Mouse (Mus musculus) midbrain, postnatal 0 days (tissue): ENCODE data around the gene Gpr4. TPM values are rescaled to one million over a fixed set of nuclear protein-coding genes. Genes with fewer than 3 reads are reported as not detected.
A peak's percentile ranks its signal among the peaks of the same experiment; 100 is the strongest.

Source experiments
- ATAC-seq: fragments of 200-750 bp; cut with Nextera tagmentation; 2 replicates; pipeline ENCODE4 v1.8.0; 2017; ENCODE audit warnings: moderate number of reproducible peaks, mild to moderate bottlenecking, moderate TSS enrichment, moderate library complexity; ENCODE audit not compliant: low FRiP score
- DNase-seq: peaks from one replicate; pipeline ENCODE4 v3.0.0-alpha.2; 2015; ENCODE audit warnings: low spot score
- H3K27ac ChIP-seq: fragments of 300-500 bp; sonication (generic); 2 replicates; pipeline ENCODE4 v1.5.1; 2014; ENCODE audit warnings: low read depth, mild to moderate bottlenecking, low read length, mixed read lengths
- H3K27me3 ChIP-seq: fragments of 300-500 bp; sonication (generic); 2 replicates; pipeline ENCODE4 v1.6.1; 2014; ENCODE audit warnings: low read length, control low read depth, mixed read lengths; ENCODE audit not compliant: insufficient read depth
- H3K36me3 ChIP-seq: fragments of 300-500 bp; sonication (generic); 2 replicates; pipeline ENCODE4 v1.6.1; 2014; ENCODE audit warnings: low read length, control low read depth, mixed read lengths; ENCODE audit not compliant: insufficient read depth
- H3K4me1 ChIP-seq: fragments of 300-500 bp; sonication (generic); 2 replicates; pipeline ENCODE4 v1.6.1; 2014; ENCODE audit warnings: mild to moderate bottlenecking, control low read depth, antibody characterized with exemption, low read length, mixed read lengths; ENCODE audit not compliant: insufficient read depth
- H3K4me2 ChIP-seq: fragments of 300-500 bp; sonication (generic); 2 replicates; pipeline ENCODE4 v1.6.1; 2014; ENCODE audit warnings: low read depth, mild to moderate bottlenecking, low read length, mixed read lengths; ENCODE audit not compliant: poor library complexity, severe bottlenecking
- H3K4me3 ChIP-seq: fragments of 300-500 bp; sonication (generic); 2 replicates; pipeline ENCODE4 v1.5.1; 2014; ENCODE audit warnings: low read depth, mild to moderate bottlenecking, low read length, moderate library complexity
- H3K9ac ChIP-seq: fragments of 300-500 bp; sonication (generic); replicated peaks from 2 replicates; pipeline ENCODE4 v1.6.1; 2014; ENCODE audit warnings: mild to moderate bottlenecking, low read length, moderate library complexity, mixed read lengths; ENCODE audit not compliant: poor library complexity, severe bottlenecking
- H3K9me3 ChIP-seq: fragments of 300-500 bp; sonication (generic); 2 replicates; pipeline ENCODE4 v1.6.1; 2016; ENCODE audit warnings: low read length, control low read depth
- CTCF ChIP-seq: IDR thresholded peaks from 2 replicates; pipeline ENCODE4 v1.5.1; 2016; ENCODE audit warnings: antibody characterized with exemption, mild to moderate bottlenecking
- WGBS: fragments of 180-500 bp; shearing (Covaris S2); extraction: QIAGEN DNeasy Blood & Tissue Kit; methylation state at CpG from one replicate; pipeline ENCODE4 v1.1.7; 2014; 5-methylcytosine and 5-hydroxymethylcytosine counted together
- polyA plus RNA-seq: library from polyadenylated mRNA; unstranded; fragments of >200 nt; fragmentation: Nextera tagmentation; extraction: Ambion mirVana; gene quantifications from 2 replicates; pipeline ENCODE4 v1.2.1, GENCODE M21; 2015
- total RNA-seq: library from RNA; depleted of rRNA; stranded (reverse); fragments of >200 nt; gene quantifications from 2 replicates; pipeline ENCODE4 v1.2.3, GENCODE M21; 2014

Gene Gpr4
- total and polyA plus RNA-seq, 2 experiments from 2014 or later, result 4.7 to 6.2 TPM

DNA sequence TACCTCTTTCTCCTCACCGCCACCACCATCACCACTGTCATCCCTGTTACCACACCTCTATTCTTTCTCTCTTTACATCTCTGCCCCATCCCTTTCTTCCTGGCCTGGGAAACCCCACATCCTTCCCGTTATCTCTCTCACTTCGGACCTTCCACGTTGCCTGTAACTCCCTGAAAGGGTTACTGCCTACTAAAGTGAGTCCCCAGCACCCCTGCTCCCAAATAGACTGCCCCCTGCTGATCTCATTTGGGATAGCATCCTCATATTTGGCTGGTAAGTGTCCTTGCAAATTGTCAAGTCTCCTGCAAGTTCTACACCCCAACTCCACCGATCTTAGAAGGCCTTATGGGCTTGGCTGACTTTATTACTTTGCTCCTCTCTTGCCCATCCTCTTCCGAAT is 15.7 kb upstream of the Gpr4 start:
- Histone ChIP-seq H3K9ac (no peak overlapping the region), H3K4me3 (no peak overlapping the region), H3K4me2 (no peak overlapping the region), H3K4me1 (no peaks in the 10 kb centered on the region), H3K27me3 (no peaks in the 10 kb centered on the region), H3K36me3 (peaks cover 61% of the 10 kb centered on the region), H3K27ac (no peak overlapping the region), H3K9me3 (no peaks in the 10 kb centered on the region)
- DNase-seq, result peak; percentile 24
- no peak for ATAC-seq
- TF ChIP-seq CTCF, result peak; percentile 70
- 64% methylated on average over 6 of the region's 6 CpGs for WGBS

DNA sequence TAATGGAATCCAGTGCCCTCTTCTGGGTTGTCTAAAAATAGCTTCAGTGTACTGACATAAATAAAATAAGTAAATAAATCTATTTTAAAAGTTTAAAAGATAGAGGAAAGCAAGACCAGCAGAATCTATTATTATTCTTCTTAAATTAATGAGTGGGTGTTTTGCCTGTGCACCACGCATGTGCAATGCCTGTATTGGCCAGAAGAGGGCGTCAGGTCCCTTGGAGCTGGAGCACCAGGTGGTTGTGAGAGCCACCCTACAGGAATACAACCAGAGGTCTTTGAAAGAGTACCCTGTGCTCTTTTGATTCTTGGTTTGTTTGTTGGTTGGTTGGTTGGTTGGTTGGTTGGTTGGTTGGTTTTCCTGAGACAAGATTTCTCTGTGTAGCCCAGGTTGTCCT is 14.4 kb upstream of the Gpr4 start:
- Histone ChIP-seq H3K27ac (no peak overlapping the region), H3K4me2 (no peak overlapping the region), H3K9ac (no peak overlapping the region), H3K4me3 (no peak overlapping the region), H3K27me3 (no peaks in the 10 kb centered on the region), H3K4me1 (no peaks in the 10 kb centered on the region), H3K36me3 (peaks cover 59% of the 10 kb centered on the region), H3K9me3 (no peaks in the 10 kb centered on the region)
- peak; percentile 63 for TF ChIP-seq CTCF
- DNase-seq, result no peak
- ATAC-seq, result no peak
- 28% methylated on average over 2 of the region's 2 CpGs for WGBS

DNA sequence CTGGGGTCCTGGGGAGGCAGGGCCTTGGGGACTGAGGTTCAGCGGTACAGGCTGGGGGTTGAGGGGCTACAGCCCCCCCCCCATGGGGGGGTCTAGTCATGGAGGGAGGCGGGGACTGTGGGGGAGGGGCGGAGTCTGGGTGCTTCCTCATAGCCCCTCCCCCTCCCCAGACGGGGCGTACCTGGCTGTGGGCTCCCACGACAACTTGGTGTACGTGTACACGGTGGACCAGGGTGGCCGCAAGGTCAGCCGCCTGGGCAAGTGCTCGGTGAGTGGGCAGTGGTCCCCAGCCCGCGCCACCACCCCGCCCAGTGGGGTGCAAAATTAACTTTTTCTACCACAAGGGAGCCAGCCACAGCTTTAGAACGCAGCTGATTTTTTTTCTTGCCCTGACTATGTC is 10.7 kb upstream of the Gpr4 start:
- no peak for TF ChIP-seq CTCF
- Histone ChIP-seq H3K9me3 (no peaks in the 10 kb centered on the region), H3K9ac (no peak overlapping the region), H3K4me2 (no peak overlapping the region), H3K27me3 (no peaks in the 10 kb centered on the region), H3K4me3 (no peak overlapping the region), H3K27ac (no peak overlapping the region), H3K4me1 (no peaks in the 10 kb centered on the region), H3K36me3 (peaks cover 41% of the 10 kb centered on the region)
- WGBS, result 72% methylated on average over 13 of the region's 15 CpGs
- no peak for DNase-seq
- no peak for ATAC-seq

DNA sequence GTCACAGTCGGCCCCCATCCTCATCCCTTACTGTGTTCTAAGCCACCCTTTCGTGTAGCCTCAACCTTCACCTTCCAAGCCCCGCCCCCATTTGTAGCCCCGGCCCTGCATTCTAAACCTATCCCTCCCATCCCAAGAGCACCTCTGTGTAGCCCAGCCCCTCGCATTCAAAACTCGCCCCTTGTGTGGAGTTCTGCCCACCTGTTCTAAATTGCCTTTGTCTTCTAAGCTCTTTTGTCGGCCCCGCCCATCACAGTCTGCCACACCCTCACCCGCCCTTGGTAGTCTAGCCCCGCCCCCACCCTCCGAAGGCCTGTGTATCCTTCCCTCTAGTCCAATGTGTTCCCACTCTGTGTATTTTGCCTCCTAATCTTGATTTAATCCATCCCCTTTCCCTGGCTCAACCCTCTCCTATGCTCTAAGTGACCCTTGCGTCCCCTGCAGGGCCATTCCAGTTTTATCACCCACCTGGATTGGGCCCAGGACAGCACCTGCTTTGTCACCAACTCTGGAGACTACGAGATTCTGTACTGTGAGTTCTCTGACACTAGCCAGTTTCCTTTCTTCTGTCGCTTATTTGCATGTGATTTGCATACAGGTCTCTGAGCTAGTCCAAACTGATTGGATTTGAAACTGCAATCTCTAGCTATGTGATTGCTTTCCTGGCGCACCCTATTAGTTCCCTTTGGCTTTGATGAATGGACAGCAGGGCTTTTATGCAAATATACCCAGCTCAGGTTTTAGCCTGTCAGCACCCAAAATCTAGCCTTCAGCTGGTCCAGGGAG is 10.1 kb upstream of the Gpr4 start:
- H3K36me3 ChIP-seq, result peaks cover 36% of the 10 kb centered on the region
- no peak for ATAC-seq

DNA sequence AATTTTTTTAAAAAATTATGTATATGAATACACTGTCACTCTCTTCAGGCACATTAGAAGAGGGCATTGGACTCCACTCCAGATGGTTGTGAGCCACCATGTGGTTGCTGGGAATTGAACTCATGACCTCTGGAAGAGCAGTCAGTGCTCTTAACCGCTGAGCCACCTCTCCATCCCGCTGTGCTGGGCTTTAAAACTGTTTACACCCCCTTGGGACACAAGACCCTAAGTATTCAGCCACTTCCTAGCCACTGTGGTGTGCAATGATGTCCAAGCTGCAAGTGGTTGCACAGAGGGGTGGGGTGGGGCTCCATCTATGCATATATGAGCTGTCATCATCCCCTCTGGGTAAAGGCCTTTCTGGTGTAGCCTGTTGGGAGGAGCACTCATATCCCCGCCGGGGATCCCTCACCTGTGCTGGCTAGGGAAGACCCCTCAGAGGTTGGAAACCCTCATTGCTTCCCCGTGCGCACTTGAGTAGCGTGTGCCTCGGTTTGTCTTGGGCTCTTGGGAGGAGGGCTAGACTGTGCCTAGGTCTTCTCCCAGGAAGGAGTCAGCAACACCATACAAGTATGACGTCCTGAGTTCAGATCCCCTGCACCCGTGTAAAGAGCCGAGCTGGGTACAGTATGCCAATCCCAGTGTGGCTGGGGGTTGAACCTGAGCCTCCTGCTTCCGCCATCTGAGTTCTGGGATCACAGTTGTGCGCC is 4.0 kb upstream of the Gpr4 start:
- WGBS, result 85% methylated on average over 13 of the region's 13 CpGs
- no peak overlapping the region for H3K27ac ChIP-seq
- no peak for TF ChIP-seq CTCF
- no peak for ATAC-seq
- H3K9ac ChIP-seq, result no peak overlapping the region
- no peak overlapping the region for H3K4me3 ChIP-seq
- H3K4me2 ChIP-seq, result no peak overlapping the region
- H3K4me1 ChIP-seq, result no peaks in the 10 kb centered on the region
- H3K36me3 ChIP-seq, result peaks cover 12% of the 10 kb centered on the region; the same call in 1 of the 2 replicates
- no peaks in the 10 kb centered on the region for H3K27me3 ChIP-seq
- no peak for DNase-seq
- no peaks in the 10 kb centered on the region for H3K9me3 ChIP-seq

More for the DNA sequence above, 10.1 kb upstream of the Gpr4 start:
- Histone ChIP-seq H3K4me2 (no peak overlapping the region), H3K27me3 (no peaks in the 10 kb centered on the region), H3K9me3 (no peaks in the 10 kb centered on the region), H3K27ac (no peak overlapping the region), H3K4me1 (no peaks in the 10 kb centered on the region), H3K4me3 (no peak overlapping the region), H3K9ac (no peak overlapping the region)
- 63% methylated on average over 15 of the region's 15 CpGs for WGBS
- no peak for TF ChIP-seq CTCF
- DNase-seq, result no peak

DNA sequence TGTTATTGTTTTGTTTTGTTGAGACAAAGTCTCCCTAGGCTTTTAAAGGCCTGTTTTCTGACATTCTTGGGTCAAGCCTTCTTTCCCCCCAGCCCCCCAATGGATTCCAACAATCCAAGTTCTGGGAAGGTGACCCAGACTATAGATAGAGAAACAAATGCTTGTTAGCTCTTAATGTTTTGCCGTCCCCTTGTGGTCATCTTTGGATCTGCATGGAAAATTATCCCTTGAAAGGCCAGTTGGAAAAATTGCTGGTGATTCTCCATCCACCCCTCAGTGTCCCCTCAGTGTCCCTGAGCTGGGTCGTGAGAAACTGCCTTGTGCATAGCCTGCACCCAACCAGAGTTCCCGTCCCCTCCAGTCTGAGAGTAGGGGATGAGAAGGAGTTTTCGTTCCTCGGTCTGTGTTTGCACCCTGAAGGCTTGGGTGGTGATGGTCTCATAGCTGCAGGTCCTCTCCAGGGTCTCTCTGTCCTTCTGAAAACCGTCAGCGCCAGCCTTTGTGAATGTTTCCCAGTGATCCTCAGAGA is 3.3 kb upstream of the Gpr4 start:
- ATAC-seq (no peak), DNase-seq (peak; percentile 72)
- Histone ChIP-seq H3K4me1 (no peaks in the 10 kb centered on the region), H3K36me3 (peaks cover 8% of the 10 kb centered on the region; the same call in 1 of the 2 replicates), H3K9ac (no peak overlapping the region), H3K9me3 (no peaks in the 10 kb centered on the region), H3K27ac (no peak overlapping the region), H3K4me2 (no peak overlapping the region), H3K4me3 (no peak overlapping the region), H3K27me3 (no peaks in the 10 kb centered on the region)
- 52% methylated on average over 7 of the region's 7 CpGs for WGBS
- peak; percentile 88 for TF ChIP-seq CTCF
